Mouse (Mus musculus) neural tube, embryonic 12.5 days (tissue): ENCODE measurements around the gene Cfd. TPM values are rescaled to one million over a fixed set of nuclear protein-coding genes. Genes with fewer than 3 reads are reported as not detected.

ENCODE experiments used
- microRNA-seq: library from miRNA; unstranded; fragments of <30 nt; microRNA quantifications from one replicate; pipeline ENCODE4, GENCODE M21; 2017
- polyA plus RNA-seq: library from polyadenylated mRNA; unstranded; fragments of >200 nt; fragmentation: Nextera tagmentation; extraction: Ambion mirVana; gene quantifications from 2 replicates; pipeline ENCODE4 v1.2.1, GENCODE M21; 2016

Cfd gene
- polyA plus RNA-seq, 1 experiment from 2014 or later = not detected

Small RNAs within 50 kb of the gene (microRNA-seq; reads per million reads assigned to microRNA genes)
- gene Mir6910 = not detected

Other genes starting within 250 kb of the Cfd start
- gene Odf3l2, start 245.1 kb upstream of the Cfd start, polyA plus RNA-seq = not detected in 2 replicates
- 1.1 and 2.0 TPM in 2 replicates for gene Madcam1, start 226.3 kb upstream of the Cfd start, polyA plus RNA-seq
- gene Tpgs1, start 221.5 kb upstream of the Cfd start, polyA plus RNA-seq = 75.2 and 79.6 TPM in 2 replicates
- gene Cdc34, start 208.7 kb upstream of the Cfd start, polyA plus RNA-seq = 136 and 141 TPM in 2 replicates
- 0.65 and 1.4 TPM in 2 replicates for gene Gzmm, start 201.8 kb upstream of the Cfd start, polyA plus RNA-seq
- 634 and 639 TPM in 2 replicates for gene Bsg, start 186.4 kb upstream of the Cfd start, polyA plus RNA-seq
- gene Hcn2, start 174.2 kb upstream of the Cfd start, polyA plus RNA-seq = 0.61 and 0.79 TPM in 2 replicates
- gene Polrmt, start 144.3 kb upstream of the Cfd start, polyA plus RNA-seq = 44.7 and 44.9 TPM in 2 replicates
- 0.55 and 1.2 TPM in 2 replicates for gene Fgf22, start 135.8 kb upstream of the Cfd start, polyA plus RNA-seq
- 115 and 118 TPM in 2 replicates for gene Rnf126, start 123.9 kb upstream of the Cfd start, polyA plus RNA-seq
- gene Fstl3, start 113.6 kb upstream of the Cfd start, polyA plus RNA-seq = 1.5 and 2.0 TPM in 2 replicates
- gene Prss57, start 99.9 kb upstream of the Cfd start, polyA plus RNA-seq = 0.16 and 0.42 TPM in 2 replicates
- gene Palm, start 97.3 kb upstream of the Cfd start, polyA plus RNA-seq = 196 and 205 TPM in 2 replicates
- gene Misp, start 69.9 kb upstream of the Cfd start, polyA plus RNA-seq = 1.6 and 2.3 TPM in 2 replicates
- 180 and 189 TPM in 2 replicates for gene Ptbp1, start 36.4 kb upstream of the Cfd start, polyA plus RNA-seq
- 12.6 and 15.5 TPM in 2 replicates for gene Prtn3, start 16.4 kb upstream of the Cfd start, polyA plus RNA-seq
- gene Plppr3, start 16.2 kb upstream of the Cfd start, polyA plus RNA-seq = 296 and 301 TPM in 2 replicates
- 0.34 and 0.53 TPM in 2 replicates for gene Elane, start 4.6 kb upstream of the Cfd start, polyA plus RNA-seq
- gene Med16, start 18.1 kb downstream of the Cfd start, polyA plus RNA-seq = 60.5 and 62.6 TPM in 2 replicates
- 28.4 and 40.5 TPM in 2 replicates for gene Gm26602, start 20.0 kb downstream of the Cfd start, polyA plus RNA-seq
- gene Kiss1r, start 26.1 kb downstream of the Cfd start, polyA plus RNA-seq = 1.1 and 1.3 TPM in 2 replicates
- 185 and 186 TPM in 2 replicates for gene R3hdm4, start 30.4 kb downstream of the Cfd start, polyA plus RNA-seq
- 4.9 and 7.7 TPM in 2 replicates for gene Arid3a, start 36.2 kb downstream of the Cfd start, polyA plus RNA-seq
- 84.5 and 98.3 TPM in 2 replicates for gene Wdr18, start 69.3 kb downstream of the Cfd start, polyA plus RNA-seq
- gene Grin3b, start 79.9 kb downstream of the Cfd start, polyA plus RNA-seq = 0.24 and 0.40 TPM in 2 replicates
- 26.3 and 27.7 TPM in 2 replicates for gene Tmem259, start 93.5 kb downstream of the Cfd start, polyA plus RNA-seq
- 106 and 107 TPM in 2 replicates for gene Cnn2, start 97.7 kb downstream of the Cfd start, polyA plus RNA-seq
- gene Abca7, start 105.6 kb downstream of the Cfd start, polyA plus RNA-seq = 9.9 and 10.7 TPM in 2 replicates
- 4.3 and 4.7 TPM in 2 replicates for gene Arhgap45, start 125.8 kb downstream of the Cfd start, polyA plus RNA-seq
- gene Polr2e, start 148.9 kb downstream of the Cfd start, polyA plus RNA-seq = 160 and 166 TPM in 2 replicates
- gene Gpx4, start 156.3 kb downstream of the Cfd start, polyA plus RNA-seq = 499 and 515 TPM in 2 replicates
- 15.1 and 15.4 TPM in 2 replicates for gene Sbno2, start 214.7 kb downstream of the Cfd start, polyA plus RNA-seq
- 17.4 and 23.9 TPM in 2 replicates for gene Stk11, start 224.9 kb downstream of the Cfd start, polyA plus RNA-seq
- gene Atp5d, start 247.8 kb downstream of the Cfd start, polyA plus RNA-seq = 396 and 422 TPM in 2 replicates
- 26.5 and 27.3 TPM in 2 replicates for gene Cbarp, start 250.0 kb downstream of the Cfd start, polyA plus RNA-seq